Mouse (Mus musculus) midbrain, embryonic 11.5 days (tissue): ENCODE measurements at regions not wholly inside any gene's neighbourhood (a gene's known extent, or its start where the extent isn't known, plus 50 kb on each side); places are given as distances from the start of the nearest gene placed in this dataset.

ENCODE experiments used
- ATAC-seq: fragments of 200-750 bp; cut with Nextera tagmentation; 2 replicates; pipeline ENCODE4 v1.8.0; 2017; ENCODE audit warnings: moderate TSS enrichment, moderate library complexity; ENCODE audit not compliant: low FRiP score
- DNase-seq: peaks from one replicate; pipeline ENCODE4 v3.0.0; 2015; ENCODE audit warnings: low spot score; ENCODE audit errors: missing footprints
- H3K27ac ChIP-seq: fragments of 300-500 bp; sonication (generic); 2 replicates; pipeline ENCODE4 v1.5.1; 2014; ENCODE audit warnings: low read depth, low read length
- H3K27me3 ChIP-seq: fragments of 300-500 bp; sonication (generic); 2 replicates; pipeline ENCODE4 v1.6.1; 2014; ENCODE audit warnings: mild to moderate bottlenecking, low read length, moderate library complexity, mixed read lengths; ENCODE audit not compliant: control insufficient read depth, insufficient read depth
- H3K36me3 ChIP-seq: fragments of 300-500 bp; sonication (generic); 2 replicates; pipeline ENCODE4 v1.6.1; 2014; ENCODE audit warnings: mild to moderate bottlenecking, low read length, moderate library complexity, mixed read lengths; ENCODE audit not compliant: control insufficient read depth, insufficient read depth
- H3K4me1 ChIP-seq: fragments of 300-500 bp; sonication (generic); 2 replicates; pipeline ENCODE4 v1.6.1; 2014; ENCODE audit warnings: low read length; ENCODE audit not compliant: control insufficient read depth, insufficient read depth
- H3K4me2 ChIP-seq: fragments of 300-500 bp; sonication (generic); 2 replicates; pipeline ENCODE4 v1.6.1; 2014; ENCODE audit warnings: mild to moderate bottlenecking, moderate library complexity
- H3K4me3 ChIP-seq: fragments of 300-500 bp; sonication (generic); 2 replicates; pipeline ENCODE4 v1.5.1; 2014; ENCODE audit warnings: low read depth, low read length
- H3K9ac ChIP-seq: fragments of 300-500 bp; sonication (generic); 2 replicates; pipeline ENCODE4 v1.6.1; 2014; ENCODE audit warnings: low read length
- H3K9me3 ChIP-seq: fragments of 300-500 bp; sonication (generic); 2 replicates; pipeline ENCODE4 v1.6.1; 2016; ENCODE audit warnings: low read length; ENCODE audit not compliant: control insufficient read depth
- WGBS: fragments of 180-500 bp; shearing (Covaris S2); extraction: QIAGEN DNeasy Blood & Tissue Kit; methylation state at CpG from one replicate; pipeline ENCODE4 v1.1.7; 2014; 5-methylcytosine and 5-hydroxymethylcytosine counted together

- Histone ChIP-seq H3K27me3 (no peaks in the 10 kb centered on the region), H3K36me3 (no peaks in the 10 kb centered on the region), H3K4me3 (no peak overlapping the region), H3K4me2 (no peak overlapping the region), H3K9ac (no peak overlapping the region), H3K4me1 (no peaks in the 10 kb centered on the region), H3K9me3 (no peaks in the 10 kb centered on the region), H3K27ac (no peak overlapping the region)
- ATAC-seq (no peak), DNase-seq (no peak)
- 83% methylated on average over 8 of the region's 8 CpGs for WGBS
Observed at GRCm38 (mm10) chr15:86814808-86815421, 600.7 kb downstream of the Tbc1d22a start.

- Histone ChIP-seq H3K27me3 (no peaks in the 10 kb centered on the region), H3K4me1 (no peaks in the 10 kb centered on the region), H3K4me3 (no peak overlapping the region), H3K9ac (no peak overlapping the region; the same call in 1 of the 2 replicates), H3K9me3 (no peaks in the 10 kb centered on the region), H3K27ac (no peak overlapping the region), H3K4me2 (no peak overlapping the region), H3K36me3 (no peaks in the 10 kb centered on the region)
- DNase-seq (no peak), ATAC-seq (no peak)
- WGBS = 47% methylated on average over 6 of the region's 6 CpGs
Observed at GRCm38 (mm10) chr15:86835996-86836395, 621.7 kb downstream of the Tbc1d22a start.

DNA sequence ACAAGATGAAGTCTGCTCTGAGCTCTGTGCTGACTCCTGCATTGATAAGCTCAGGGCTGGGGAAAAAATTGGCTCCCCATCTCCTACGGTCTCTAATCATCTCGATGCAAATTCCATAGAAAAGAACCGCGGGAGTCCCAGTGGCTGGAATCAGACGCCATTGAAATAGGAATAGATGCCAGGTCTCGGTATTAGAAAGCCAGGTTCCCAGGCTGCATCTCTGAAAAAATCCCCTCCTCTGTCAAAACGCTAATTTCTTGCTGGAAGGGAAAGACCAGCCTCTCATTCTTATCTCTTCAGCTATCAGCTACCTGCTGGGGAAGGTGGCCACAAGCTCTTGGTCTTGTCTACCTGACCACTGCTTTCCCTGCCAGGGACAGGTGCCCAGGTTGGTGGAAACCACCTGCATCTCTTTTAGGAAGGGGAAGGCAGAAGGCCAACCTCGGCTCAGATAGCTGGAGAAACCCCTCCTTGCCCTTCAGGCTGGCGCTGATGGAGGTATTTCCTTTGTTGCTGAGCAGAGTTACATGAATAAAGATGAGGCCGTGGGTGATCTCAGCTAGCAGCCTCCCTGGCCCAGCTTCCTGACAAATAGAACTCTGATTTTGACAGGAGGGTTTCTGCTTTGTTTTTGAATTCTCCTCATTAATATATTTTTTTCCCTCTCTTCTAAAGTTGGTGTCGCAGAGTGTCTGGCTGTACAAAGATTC lies 638.1 kb downstream of the Tbc1d22a start:
- Histone ChIP-seq H3K4me2 (peak overlapping the region; percentile 22; the same call in 1 of the 2 replicates), H3K4me1 (peaks cover 4% of the 10 kb centered on the region; the same call in 1 of the 2 replicates), H3K4me3 (no peak overlapping the region), H3K27me3 (no peaks in the 10 kb centered on the region), H3K27ac (peak overlapping the region; percentile 48; the same call in 1 of the 2 replicates), H3K9me3 (no peaks in the 10 kb centered on the region), H3K9ac (0 out of 2 replicates have a peak overlapping the region, but pooled peaks have one; percentile 1), H3K36me3 (no peaks in the 10 kb centered on the region)
- 17% methylated on average over 11 of the region's 11 CpGs for WGBS
- DNase-seq = peak; percentile 81
- no peak for ATAC-seq

DNA sequence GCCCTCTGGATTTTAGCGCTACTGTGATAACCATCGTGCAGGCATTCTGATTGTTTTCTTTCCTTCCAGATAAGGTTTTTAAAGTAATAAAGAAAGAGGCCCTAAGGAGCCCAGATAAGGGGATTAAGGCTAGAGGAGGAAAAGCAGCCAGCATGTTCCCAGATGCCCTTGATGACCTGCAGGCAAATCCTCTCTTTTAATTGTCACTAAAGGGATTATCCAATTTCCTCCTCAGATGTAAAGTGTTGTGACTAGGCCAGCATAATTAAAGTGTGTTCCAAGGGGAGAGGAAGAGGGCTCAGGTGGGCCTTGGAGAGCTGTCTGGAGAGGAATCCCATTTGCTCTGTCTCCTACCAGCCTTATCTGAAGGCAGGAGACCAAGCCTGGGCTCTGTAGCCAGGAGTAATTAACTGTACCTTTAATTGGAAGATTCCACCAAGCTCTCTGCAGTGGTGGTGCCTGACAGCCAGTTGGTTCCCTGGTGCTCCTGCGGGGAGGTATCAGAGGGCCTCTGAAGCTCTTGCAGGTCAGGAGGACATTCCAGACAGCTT lies 644.2 kb downstream of the Tbc1d22a start:
- H3K4me1 ChIP-seq = no peaks in the 10 kb centered on the region
- no peak overlapping the region for H3K4me3 ChIP-seq
- DNase-seq (no peak), ATAC-seq (no peak)
- 8% methylated on average over 3 of the region's 3 CpGs for WGBS
- no peaks in the 10 kb centered on the region for H3K36me3 ChIP-seq
- H3K27me3 ChIP-seq = no peaks in the 10 kb centered on the region
- H3K27ac ChIP-seq = no peak overlapping the region
- H3K4me2 ChIP-seq = no peak overlapping the region
- H3K9ac ChIP-seq = no peak overlapping the region
- H3K9me3 ChIP-seq = no peaks in the 10 kb centered on the region

- 7% methylated on average over 7 of the region's 7 CpGs for WGBS
- peak overlapping the region; percentile 37 for H3K4me2 ChIP-seq
- H3K27me3 ChIP-seq = no peaks in the 10 kb centered on the region
- H3K4me1 ChIP-seq = peaks cover 12% of the 10 kb centered on the region
- DNase-seq = no peak
- H3K27ac ChIP-seq = no peak overlapping the region
- H3K9me3 ChIP-seq = no peaks in the 10 kb centered on the region
- H3K36me3 ChIP-seq = no peaks in the 10 kb centered on the region
- H3K9ac ChIP-seq = peak overlapping the region; percentile 49
- ATAC-seq = peak; percentile 59
- H3K4me3 ChIP-seq = no peak overlapping the region
Observed at GRCm38 (mm10) chr15:86875721-86876309, 661.6 kb downstream of the Tbc1d22a start.

DNA sequence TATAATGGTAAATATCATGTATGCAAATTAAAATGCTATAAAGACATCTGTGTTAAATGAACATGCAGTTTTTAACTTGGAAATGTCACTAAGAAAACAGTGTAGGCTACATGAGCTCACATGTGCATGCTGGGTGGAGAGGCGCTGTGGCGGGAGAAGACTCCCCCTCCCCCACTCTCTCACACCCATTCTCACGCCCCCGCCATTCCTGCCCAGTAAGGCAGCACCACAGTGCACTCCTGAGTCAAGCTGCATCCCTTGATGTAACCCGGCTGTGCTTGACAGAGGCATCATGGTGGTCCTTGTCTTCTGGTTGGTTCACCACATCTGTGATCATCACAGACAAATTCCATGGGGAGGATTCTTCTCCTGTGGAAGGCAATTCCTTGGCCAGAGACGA lies 647.1 kb upstream of the Fam19a5 start:
- Histone ChIP-seq H3K27me3 (no peaks in the 10 kb centered on the region), H3K4me2 (no peak overlapping the region), H3K36me3 (no peaks in the 10 kb centered on the region), H3K4me3 (no peak overlapping the region), H3K4me1 (no peaks in the 10 kb centered on the region), H3K9me3 (no peaks in the 10 kb centered on the region), H3K27ac (no peak overlapping the region), H3K9ac (no peak overlapping the region)
- DNase-seq (no peak), ATAC-seq (no peak)
- WGBS = 77% methylated on average over 6 of the region's 6 CpGs

DNA sequence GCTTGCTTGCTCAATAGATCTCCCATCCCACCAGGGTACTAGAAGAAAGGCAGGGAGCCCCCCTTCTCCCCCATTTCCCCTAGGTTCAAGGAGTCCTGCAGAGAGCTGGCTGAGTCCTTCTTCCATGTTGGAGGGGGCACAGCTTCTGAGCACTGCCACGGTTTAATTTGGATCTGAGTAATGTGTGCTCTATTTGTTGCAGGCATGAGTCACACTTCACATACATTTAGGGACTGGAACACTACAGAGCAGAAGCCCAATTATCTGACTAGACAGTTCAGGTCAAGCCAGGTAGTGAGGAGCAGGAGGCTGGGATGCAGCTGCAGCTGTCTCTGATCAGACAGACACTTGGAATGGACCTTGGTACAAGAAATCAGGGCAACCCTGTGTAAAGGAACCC lies 644.1 kb upstream of the Fam19a5 start:
- Histone ChIP-seq H3K36me3 (no peaks in the 10 kb centered on the region), H3K4me1 (no peaks in the 10 kb centered on the region), H3K9me3 (no peaks in the 10 kb centered on the region), H3K4me2 (no peak overlapping the region), H3K9ac (no peak overlapping the region), H3K27me3 (no peaks in the 10 kb centered on the region), H3K27ac (no peak overlapping the region), H3K4me3 (no peak overlapping the region)
- 80% methylated on average over 1 of the region's 1 CpGs for WGBS
- ATAC-seq = no peak
- no peak for DNase-seq

GRCm38 (mm10) chr15:86903006-86903405 lies 641.1 kb upstream of the Fam19a5 start:
- Histone ChIP-seq H3K9me3 (no peaks in the 10 kb centered on the region), H3K27me3 (no peaks in the 10 kb centered on the region), H3K36me3 (no peaks in the 10 kb centered on the region), H3K27ac (no peak overlapping the region), H3K4me2 (no peak overlapping the region), H3K4me3 (no peak overlapping the region), H3K4me1 (no peaks in the 10 kb centered on the region), H3K9ac (no peak overlapping the region)
- ATAC-seq (no peak), DNase-seq (no peak)
- WGBS = 21% methylated on average over 3 of the region's 3 CpGs

DNA sequence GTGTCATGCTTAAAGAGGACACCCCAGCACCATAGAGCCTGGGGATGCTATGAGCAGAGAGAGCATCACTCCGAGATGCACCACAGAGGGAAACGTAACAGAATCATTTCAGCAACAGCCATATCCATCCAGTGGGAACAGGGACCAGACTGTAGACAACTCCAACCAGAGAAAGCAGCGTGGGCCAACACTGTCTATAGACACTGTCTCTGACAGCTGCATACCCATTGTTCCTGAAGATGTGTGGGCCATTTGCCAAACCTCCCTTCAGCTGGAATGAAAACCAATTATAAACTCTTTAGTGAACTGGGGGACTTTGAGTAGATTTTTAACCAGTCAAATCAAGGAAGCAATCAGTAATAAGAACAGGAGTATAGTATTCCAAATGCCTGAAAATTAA lies 630.8 kb upstream of the Fam19a5 start:
- H3K9ac ChIP-seq = no peak overlapping the region

More for the DNA sequence above, 630.8 kb upstream of the Fam19a5 start:
- no peak for ATAC-seq
- Histone ChIP-seq H3K4me2 (no peak overlapping the region), H3K27ac (no peak overlapping the region), H3K4me3 (no peak overlapping the region), H3K9me3 (no peaks in the 10 kb centered on the region), H3K4me1 (no peaks in the 10 kb centered on the region), H3K36me3 (no peaks in the 10 kb centered on the region), H3K27me3 (no peaks in the 10 kb centered on the region)
- DNase-seq = no peak
- 76% methylated on average over 3 of the region's 3 CpGs for WGBS
